Mouse (Mus musculus) stomach, postnatal 0 days (tissue): ENCODE results near the gene 9930022D16Rik.

Experiments
- CTCF ChIP-seq: IDR thresholded peaks from 2 replicates; pipeline ENCODE4 v1.5.1; 2016; ENCODE audit warnings: antibody characterized with exemption, low read depth, mild to moderate bottlenecking, moderate library complexity
- EP300 ChIP-seq: optimal IDR thresholded peaks from 2 replicates; pipeline ENCODE3; 2016; ENCODE audit warnings: antibody characterized with exemption

- no peak for TF ChIP-seq CTCF
- no peak for TF ChIP-seq EP300
Observed at GRCm38 (mm10) chr11:109456261-109456660, 42.5 kb downstream of the 9930022D16Rik start.
